Mouse (Mus musculus) leukemia stem cell, adult 10-12 weeks (primary cell): ENCODE results near the gene Gm10061. TPM values are rescaled to one million over a fixed set of nuclear protein-coding genes. Genes with fewer than 3 reads are reported as not detected.

Experiments
- polyA plus RNA-seq: library from polyadenylated mRNA; stranded (reverse); fragments of >175 nt; gene quantifications from 2 replicates; pipeline ENCODE4 v1.2.3, GENCODE M21; 2012; ENCODE audit warnings: low replicate concordance

Gm10061 gene
- not detected in 2 replicates for polyA plus RNA-seq

DNA sequence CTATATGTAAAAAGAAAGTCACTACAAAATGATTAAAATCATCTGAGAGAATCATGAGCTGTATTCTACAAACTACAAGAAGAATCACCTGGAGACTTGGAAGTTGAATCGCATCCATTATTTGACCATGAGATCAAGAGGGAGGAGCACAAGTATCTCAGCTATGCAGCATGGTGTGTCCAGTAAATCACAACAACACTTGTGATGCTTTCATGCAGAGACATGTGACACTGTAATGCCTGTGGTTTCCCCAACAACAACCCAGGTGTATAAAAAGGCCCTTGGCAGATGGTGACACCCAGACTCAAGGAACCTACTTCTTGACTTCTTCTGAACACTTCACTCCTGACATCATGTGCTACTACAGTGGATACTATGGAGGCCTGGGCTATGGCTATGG, at the start of gene Gm10061:
TSS of gene Gm10061 (plus strand) at position 301 of the 400 bp plus-strand sequence.

GRCm38 (mm10) chr16:89140551-89140950, 10.3 kb upstream of the Gm10061 start, which contains the start of gene Gm6358:
Gene Gm6358, plus strand, starts transcription at chr16:89140851.

GRCm38 (mm10) chr16:89157652-89158051, 6.8 kb downstream of the Gm10061 start, which contains the start of gene Gm9789:
Gene Gm9789, plus strand, starts transcription at chr16:89157952.

GRCm38 (mm10) chr16:89169190-89169589, 18.3 kb downstream of the Gm10061 start, which contains the start of gene Gm7735:
Gene Gm7735, plus strand, starts transcription at chr16:89169490.

GRCm38 (mm10) chr16:89174435-89174834, 23.5 kb downstream of the Gm10061 start, which contains the start of gene 1110057P08Rik:
Gene 1110057P08Rik, plus strand, starts transcription at chr16:89174735.

Other genes starting within 250 kb of the Gm10061 start
- not detected in 2 replicates for gene Krtap19-9b, start 218.8 kb upstream of the Gm10061 start, polyA plus RNA-seq
- gene Krtap16-3, start 188.2 kb upstream of the Gm10061 start, polyA plus RNA-seq: not detected in 2 replicates
- not detected in 2 replicates for gene Krtap22-2, start 140.3 kb upstream of the Gm10061 start, polyA plus RNA-seq
- gene Gm10229, start 135.8 kb upstream of the Gm10061 start, polyA plus RNA-seq: not detected in 2 replicates
- gene Krtap6-1, start 119.4 kb upstream of the Gm10061 start, polyA plus RNA-seq: not detected in 2 replicates
- gene Gm10228, start 109.6 kb upstream of the Gm10061 start, polyA plus RNA-seq: not detected in 2 replicates
- not detected in 2 replicates for gene Krtap6-5, start 103.2 kb upstream of the Gm10061 start, polyA plus RNA-seq
- gene 1110025L11Rik, start 87.1 kb upstream of the Gm10061 start, polyA plus RNA-seq: not detected in 2 replicates
- not detected in 2 replicates for gene Krtap6-3, start 67.1 kb upstream of the Gm10061 start, polyA plus RNA-seq
- not detected in 2 replicates for gene Gm6358, start 10.2 kb upstream of the Gm10061 start, polyA plus RNA-seq
- gene Gm9789, start 6.9 kb downstream of the Gm10061 start, polyA plus RNA-seq: not detected in 2 replicates
- not detected in 2 replicates for gene Gm7735, start 18.4 kb downstream of the Gm10061 start, polyA plus RNA-seq
- gene 1110057P08Rik, start 23.6 kb downstream of the Gm10061 start, polyA plus RNA-seq: not detected in 2 replicates
- gene Krtap20-2, start 54.8 kb downstream of the Gm10061 start, polyA plus RNA-seq: not detected in 2 replicates